In genomic region chr11:85128883-85129282, GRCm38 (mm10) we compare ENCODE assay signal across 24 mouse cellular contexts. TPM values are rescaled to one million over a fixed set of nuclear protein-coding genes. Genes with fewer than 3 reads are reported as not detected.
"Had no signal": no experiment of that assay in that cellular context is flagged by ENCODE, and none has a peak within 500 bp of the region (broad histone marks: within the 10 kb centered on the region; RNA-seq: fewer than 3 reads in every experiment).

No protein-coding gene starts in this region.

- H3K4me2 ChIP-seq: intestine, embryonic 15.5 days; kidney, embryonic 15.5 days; limb, embryonic 12.5 days; limb, embryonic 15.5 days; midbrain, embryonic 13.5 days had no signal

- H3K27me3 ChIP-seq: intestine, embryonic 15.5 days; kidney, embryonic 15.5 days; limb, embryonic 12.5 days; limb, embryonic 15.5 days; megakaryocyte, embryonic 14.5 days; midbrain, embryonic 13.5 days had no signal

- H3K4me1 ChIP-seq: intestine, embryonic 15.5 days; limb, embryonic 12.5 days; limb, embryonic 15.5 days; midbrain, embryonic 10.5 days; midbrain, embryonic 13.5 days had no signal

- DNase-seq: kidney, adult 11 months; kidney, adult 8-10 months; kidney, postnatal 10 days; kidney, postnatal 36 days; layer of hippocampus, postnatal 36 days; lung, adult 2 months; thymus, adult 2 months; thymus, postnatal 14 days; thymus, postnatal 4 days had no signal

- H3K36me3 ChIP-seq: intestine, embryonic 15.5 days; kidney, embryonic 15.5 days; limb, embryonic 12.5 days; limb, embryonic 15.5 days; midbrain, embryonic 10.5 days; midbrain, embryonic 13.5 days had no signal

- H3K4me3 ChIP-seq: intestine, embryonic 15.5 days; kidney, embryonic 15.5 days; left cerebral cortex, adult 2 months; limb, embryonic 12.5 days; limb, embryonic 15.5 days; megakaryocyte, embryonic 14.5 days; midbrain, embryonic 10.5 days; midbrain, embryonic 13.5 days had no signal

- H3K9me3 ChIP-seq: intestine, embryonic 15.5 days; kidney, embryonic 15.5 days; limb, embryonic 12.5 days; limb, embryonic 15.5 days; megakaryocyte, embryonic 14.5 days; midbrain, embryonic 10.5 days; midbrain, embryonic 13.5 days had no signal

- H3K9ac ChIP-seq: intestine, embryonic 15.5 days; kidney, embryonic 15.5 days; limb, embryonic 12.5 days; limb, embryonic 15.5 days; midbrain, embryonic 13.5 days had no signal

- H3K27ac ChIP-seq: intestine, embryonic 15.5 days; kidney, embryonic 15.5 days; left cerebral cortex, adult 2 months; limb, embryonic 12.5 days; limb, embryonic 15.5 days; macrophage; midbrain, embryonic 10.5 days; midbrain, embryonic 13.5 days had no signal

- ATAC-seq: intestine, embryonic 15.5 days; midbrain, embryonic 13.5 days; midbrain, embryonic 16.5 days had no signal

RNA-seq across cellular contexts. Expression of gene 1700125H20Rik, which starts 41.3 kb away (rescaled TPM):
- total RNA-seq: layer of hippocampus, postnatal 36 days; left cerebral cortex, adult 2 months; left cerebral cortex, postnatal 36 days had no signal
- polyA plus RNA-seq: intestine, embryonic 15.5 days; lung, adult 2 months; lung, embryonic 16.5 days; macrophage; small intestine, adult 2 months; spleen, adult 2 months; stomach, embryonic 16.5 days; thymus, adult 2 months had no signal
